Mouse (Mus musculus) induced T-regulatory cell, adult 2 months (primary cell): ENCODE measurements around the gene Armc7.
"Not testable (repeated sequence)": the region's sequence is repeated elsewhere in the genome, so short reads cannot be mapped to it uniquely, and the experiment has no call there.

Experiments
- DNase-seq: peaks from one replicate; pipeline ENCODE4 v3.0.0-alpha.2; 2012; ENCODE audit warnings: low read depth

Gene Armc7

DNA sequence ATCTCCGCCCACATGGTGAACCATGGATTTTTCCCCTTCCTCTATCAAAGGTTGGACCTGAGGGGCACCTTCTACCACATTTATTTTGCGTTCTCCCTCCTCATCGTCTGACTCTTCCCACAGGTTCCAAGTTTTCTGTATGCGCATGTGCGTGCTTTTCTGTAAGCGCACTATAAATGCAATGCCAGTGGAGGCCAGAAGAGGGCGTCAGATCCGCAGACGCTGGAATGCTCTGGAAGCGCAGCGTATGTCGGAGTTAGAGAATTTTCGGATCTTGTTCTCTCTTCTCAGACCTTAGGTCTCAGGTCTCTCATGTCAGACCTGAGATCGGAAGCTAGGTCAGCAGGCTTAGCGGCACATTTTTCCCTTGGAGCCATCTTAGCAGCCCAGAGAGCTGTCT lies 19.8 kb upstream of the Armc7 start:
- no peak for DNase-seq

DNA sequence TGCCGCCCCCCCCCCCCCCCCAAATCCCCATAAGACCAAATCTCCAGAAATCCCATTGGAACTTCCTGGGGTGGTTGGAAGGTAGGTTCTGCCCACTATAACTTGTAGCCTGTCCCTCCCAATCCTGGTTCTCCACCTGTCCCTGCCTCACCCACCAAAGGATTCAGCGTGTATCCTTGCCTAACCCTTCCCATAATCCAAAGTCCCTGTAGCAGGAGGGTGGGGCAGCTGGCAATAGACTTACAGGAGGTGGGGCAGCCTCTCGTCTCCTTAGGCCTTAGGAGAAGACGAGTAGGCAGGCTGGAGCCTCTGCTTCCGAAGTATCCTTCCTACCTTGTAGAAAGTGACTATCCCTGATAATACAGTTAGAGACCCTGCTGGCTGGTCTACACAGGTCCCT lies 19.3 kb upstream of the Armc7 start:
- no peak for DNase-seq

DNA sequence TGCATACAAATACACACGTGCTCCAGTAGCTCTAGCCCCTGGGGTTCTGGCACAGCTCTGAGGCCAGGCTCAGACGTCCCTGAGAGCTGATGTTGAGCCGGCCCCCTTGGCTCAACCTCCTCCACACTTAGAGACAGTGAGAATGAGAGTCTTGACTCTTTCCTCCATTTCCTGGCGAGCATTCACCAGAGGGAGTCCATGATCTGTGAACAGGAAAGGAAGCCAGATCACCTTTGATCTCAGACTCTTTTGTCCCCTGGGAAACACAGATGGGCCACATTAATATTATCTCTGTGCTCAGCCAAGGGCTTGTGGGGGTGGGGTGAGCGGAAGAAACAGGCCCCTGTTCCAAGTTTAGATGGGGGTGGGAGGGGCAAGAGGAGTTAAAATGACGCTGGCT lies 18.1 kb upstream of the Armc7 start:
- DNase-seq = no peak

DNA sequence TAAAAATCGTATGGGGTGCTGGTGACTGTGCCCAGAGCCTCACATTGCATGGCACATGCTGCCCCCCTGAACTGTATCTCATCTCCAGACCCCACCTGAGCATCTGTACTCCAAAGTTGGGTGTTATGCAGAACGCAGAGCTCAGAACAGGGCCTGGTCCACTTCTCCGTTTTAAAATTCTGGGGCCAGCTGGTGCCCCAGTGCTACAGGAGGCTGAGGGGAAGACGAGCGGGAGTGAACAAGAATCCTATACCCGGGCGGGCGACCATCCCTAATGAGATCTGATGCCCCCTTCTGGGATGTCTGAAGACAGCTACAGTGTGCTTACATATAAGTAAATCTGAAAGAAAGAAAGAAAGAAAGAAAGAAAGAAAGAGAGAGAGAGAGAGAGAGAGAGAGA lies 14.5 kb upstream of the Armc7 start:
- no peak for DNase-seq

GRCm38 (mm10) chr11:115461846-115462242 lies 13.6 kb upstream of the Armc7 start:
- DNase-seq = peak; percentile 37

DNA sequence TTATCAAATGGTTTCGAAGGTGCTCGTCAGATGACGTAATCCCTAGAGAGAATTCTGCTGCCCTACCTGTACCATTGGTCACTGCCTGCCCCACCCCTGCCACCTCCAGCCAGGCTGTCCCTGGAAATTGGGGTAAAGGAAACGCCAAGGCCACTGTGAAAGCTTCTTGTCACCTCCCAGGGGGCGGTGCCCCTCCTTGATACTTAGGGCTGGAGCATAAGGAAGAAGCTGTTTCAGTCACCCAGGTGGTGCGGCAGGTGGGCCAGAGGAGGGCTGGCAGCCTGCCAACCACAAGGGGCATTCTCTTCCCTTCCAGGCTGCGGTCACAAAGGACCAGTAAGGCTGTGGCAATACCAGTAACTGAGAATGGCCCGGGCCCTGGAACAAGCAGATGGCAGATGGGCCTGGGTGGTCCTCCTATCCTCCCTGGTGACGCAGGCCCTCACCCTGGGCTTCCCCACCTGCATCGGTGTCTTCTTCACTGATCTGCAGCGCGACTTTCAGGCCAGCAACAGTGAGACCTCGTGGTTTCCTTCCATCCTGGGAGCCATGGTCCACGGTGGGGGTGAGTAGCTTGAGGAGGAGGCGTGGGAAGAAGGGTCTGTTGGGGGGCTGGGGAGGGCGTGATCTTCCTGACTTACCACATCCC lies 13.1 kb upstream of the Armc7 start, which contains the start of gene Slc16a5:
Gene Slc16a5 (plus strand): TSS at position 232 of the 649 bp plus-strand sequence.
- DNase-seq = no peak

- peak; percentile 52 for DNase-seq
Measured at GRCm38 (mm10) chr11:115463397-115463796, 12.1 kb upstream of the Armc7 start.

GRCm38 (mm10) chr11:115464851-115465250 lies 10.6 kb upstream of the Armc7 start:
- peak; percentile 44 for DNase-seq

DNA sequence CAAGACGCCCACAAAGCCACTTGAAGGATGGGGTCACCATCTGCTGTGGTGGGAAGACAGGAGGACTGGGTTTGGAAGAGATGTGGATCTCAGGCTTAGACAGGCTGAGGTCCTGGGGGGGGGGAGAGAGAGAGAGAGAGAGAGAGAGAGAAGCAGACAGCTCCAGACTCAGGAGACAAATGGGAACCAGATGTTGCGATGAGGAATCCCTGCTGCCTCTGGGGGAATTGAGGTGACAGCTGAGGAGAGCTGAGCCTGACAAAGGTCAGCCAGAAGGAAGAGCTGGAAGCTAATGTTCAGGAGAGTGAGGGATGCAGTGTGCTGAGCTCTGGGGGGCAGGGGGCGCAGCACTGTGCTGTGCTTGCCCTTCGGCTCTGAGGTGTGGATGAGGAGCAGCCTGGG lies 8.2 kb upstream of the Armc7 start:
- DNase-seq = no peak

DNA sequence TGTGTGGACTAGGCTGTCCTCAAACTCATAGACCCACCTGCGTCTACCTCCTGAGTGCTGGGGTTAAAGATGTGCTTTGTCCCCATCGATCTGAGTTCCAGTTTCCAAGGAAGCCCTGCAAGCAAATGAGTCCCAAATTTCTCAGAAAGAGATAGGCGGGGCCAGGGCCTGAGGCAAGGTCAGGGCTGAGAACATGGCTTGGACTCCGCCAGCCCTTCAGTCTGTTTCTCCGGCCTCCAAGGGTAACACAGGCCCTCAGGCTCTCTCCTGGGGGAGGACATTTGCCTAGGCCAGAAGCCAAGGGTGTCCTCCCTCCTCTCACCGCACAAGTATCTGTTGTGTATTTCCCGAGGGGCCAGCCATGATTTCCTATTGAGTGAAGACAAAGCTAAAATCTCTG lies 3.3 kb upstream of the Armc7 start:
- no peak for DNase-seq

GRCm38 (mm10) chr11:115473626-115474275 lies 1.7 kb upstream of the Armc7 start:
- peak; percentile 97 for DNase-seq

DNA sequence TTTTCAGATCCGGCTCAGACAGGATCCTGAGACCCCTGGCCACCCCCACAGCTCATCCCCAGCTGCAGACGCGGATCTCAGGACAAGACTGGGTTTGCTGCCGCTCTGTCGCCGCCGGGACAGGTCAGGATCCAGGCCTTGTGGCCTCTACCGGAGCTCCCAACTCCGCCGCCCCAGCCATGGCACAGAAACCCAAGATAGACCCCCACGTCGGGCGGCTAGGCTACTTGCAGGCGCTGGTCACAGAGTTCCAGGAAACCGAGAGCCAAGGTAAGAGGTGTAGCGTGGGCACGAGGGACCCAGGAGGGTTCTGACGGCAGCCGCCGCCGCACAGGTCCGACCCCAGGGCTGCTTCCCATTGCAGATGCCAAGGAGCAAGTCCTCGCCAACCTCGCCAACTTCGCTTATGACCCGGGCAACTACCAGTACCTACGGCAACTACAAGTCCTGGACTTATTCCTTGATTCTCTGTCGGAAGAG lies 331 bp downstream of the Armc7 start:
- no peak for DNase-seq

GRCm38 (mm10) chr11:115476630-115477029 lies 1.2 kb downstream of the Armc7 start:
- DNase-seq = not testable (repeated sequence)

- peak; percentile 78 for DNase-seq
Measured at GRCm38 (mm10) chr11:115477388-115477787, 1.9 kb downstream of the Armc7 start.

DNA sequence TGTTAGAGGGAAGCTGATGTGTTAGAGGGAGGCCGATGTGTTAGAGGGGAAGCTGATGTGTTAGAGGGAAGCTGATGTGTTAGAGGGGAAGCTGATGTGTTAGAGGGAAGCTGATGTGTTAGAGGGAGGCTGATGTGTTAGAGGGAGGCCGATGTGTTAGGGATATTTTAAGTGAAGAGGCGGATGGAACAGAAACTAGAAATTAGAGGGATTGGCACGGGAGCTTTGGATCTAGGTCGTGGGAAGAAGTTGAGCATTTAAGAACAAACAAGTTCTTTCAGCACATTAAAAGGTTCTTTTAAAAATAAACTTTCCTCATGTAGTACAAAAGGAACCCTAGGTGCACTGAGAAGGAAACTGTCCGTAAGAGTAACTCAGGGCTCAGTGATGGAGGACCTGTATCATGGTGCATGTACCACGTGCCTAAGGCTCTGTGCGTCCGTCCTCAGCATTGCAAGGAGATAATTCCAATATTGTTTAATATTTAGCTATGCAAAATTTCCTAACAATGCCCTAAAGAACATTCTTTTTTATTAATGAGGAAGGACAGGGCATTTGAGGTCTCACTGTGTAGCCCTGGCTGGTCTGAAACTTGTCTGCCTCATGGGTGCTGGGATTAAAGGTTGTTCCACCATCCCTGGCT lies 3.0 kb downstream of the Armc7 start:
- no peak for DNase-seq

GRCm38 (mm10) chr11:115481553-115482259 lies 6.2 kb downstream of the Armc7 start:
- peak; percentile 69 for DNase-seq

DNA sequence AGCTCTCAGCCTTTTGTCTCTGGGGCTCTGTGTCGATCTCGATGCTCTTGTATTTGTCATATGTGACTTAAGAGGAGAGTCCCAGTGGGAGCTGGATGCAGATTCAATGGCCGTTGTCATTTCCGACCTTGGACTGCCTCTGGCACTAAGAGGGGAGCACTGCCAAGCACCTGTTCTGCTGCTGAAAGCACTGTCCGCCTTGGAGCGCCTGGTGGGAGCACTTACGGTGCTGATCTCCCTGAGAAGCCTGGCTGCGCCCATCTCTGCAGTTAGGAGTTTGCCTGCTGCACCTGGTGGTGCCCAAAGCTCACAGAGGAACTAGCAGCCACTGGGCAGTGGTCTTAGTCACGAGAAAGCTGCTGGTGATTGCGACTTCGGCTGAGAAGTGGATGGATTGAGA lies 7.8 kb downstream of the Armc7 start:
- no peak for DNase-seq

DNA sequence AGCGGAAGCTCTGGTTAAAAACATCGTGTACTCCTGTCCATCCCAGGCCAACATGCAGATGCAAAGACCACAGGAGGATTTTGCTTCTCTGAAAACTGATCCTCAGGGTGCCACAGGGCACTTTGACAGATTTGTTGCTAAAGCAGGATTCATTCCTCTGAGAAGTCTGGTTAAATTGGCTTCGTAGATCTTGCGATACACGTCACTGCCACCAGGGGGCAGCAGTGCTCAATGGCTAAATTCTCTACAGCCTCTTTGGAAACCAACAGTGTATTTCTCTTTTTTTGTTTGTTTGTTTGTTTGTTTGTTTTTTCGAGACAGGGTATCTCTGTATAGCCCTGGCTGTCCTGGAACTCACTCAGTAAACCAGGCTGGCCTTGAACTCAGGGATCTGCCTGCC lies 8.3 kb downstream of the Armc7 start:
- DNase-seq = peak; percentile 93

- no peak for DNase-seq
Measured at GRCm38 (mm10) chr11:115485155-115485554, 9.7 kb downstream of the Armc7 start.

- no peak for DNase-seq
Measured at GRCm38 (mm10) chr11:115488551-115489104, 13.2 kb downstream of the Armc7 start.

DNA sequence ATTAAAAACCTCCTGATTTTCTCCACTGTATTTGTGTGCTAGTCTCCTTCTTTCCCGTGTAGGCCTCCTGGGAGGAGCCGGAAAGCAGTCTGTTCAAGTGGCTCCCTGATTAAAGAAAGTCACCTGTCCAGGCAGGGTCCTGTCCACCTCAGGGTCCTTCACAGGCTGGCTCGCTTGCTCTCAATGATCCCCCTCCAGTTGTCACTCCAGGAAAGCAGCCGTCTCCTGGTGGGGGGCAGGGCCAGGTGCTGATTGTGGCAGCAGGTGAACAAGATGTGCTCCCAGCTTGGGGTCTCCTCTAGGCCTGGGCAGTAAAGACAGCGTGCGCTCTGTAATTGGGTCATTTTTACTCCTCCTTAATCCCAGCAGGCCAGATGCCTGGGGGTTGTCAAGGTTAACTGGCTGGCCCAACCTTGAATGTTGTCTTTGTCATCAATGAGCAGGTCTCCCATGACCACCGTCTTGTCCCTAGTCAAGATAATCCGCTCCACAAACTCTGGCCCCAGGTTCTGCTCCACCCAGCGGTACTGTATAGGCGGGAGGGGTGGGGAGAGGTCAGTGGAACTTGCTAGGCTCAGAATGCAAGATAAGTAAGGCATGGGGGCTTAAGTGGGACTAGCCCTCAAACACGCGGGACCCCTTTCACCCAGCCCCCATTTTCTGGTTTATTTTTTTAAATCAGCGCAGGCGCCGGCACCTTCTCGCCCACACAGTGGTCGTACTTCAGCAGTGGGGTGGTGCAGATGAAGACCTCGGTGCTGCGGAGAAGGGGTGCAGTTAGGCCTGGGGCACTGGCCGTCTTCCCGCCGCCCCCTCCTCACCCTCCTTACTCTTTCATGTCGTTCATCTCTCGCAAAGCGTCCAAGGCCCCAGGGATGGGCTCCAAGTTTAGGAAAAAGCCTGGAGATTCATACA lies 15.2 kb downstream of the Armc7 start:
- peak; percentile 25 for DNase-seq
